In genomic region chr10:114801457-114802160, GRCm38 (mm10) we compare ENCODE assay signal across 7 mouse cellular contexts. TPM values are rescaled to one million over a fixed set of nuclear protein-coding genes. Genes with fewer than 3 reads are reported as not detected.
DNase-seq lines count a peak whose midpoint lies in the region; ATAC-seq lines count a peak whose summit lies in the region.

No protein-coding gene starts in this region.

- no peaks in the 10 kb centered on the region for H3K36me3 ChIP-seq in midbrain, embryonic 11.5 days (ENCODE audit: control insufficient read depth, insufficient read depth, low read length)

- H3K9ac ChIP-seq in midbrain, embryonic 11.5 days (ENCODE audit: low read length) = peak overlapping the region; percentile 60

- peak; percentile 91 for ATAC-seq in midbrain, embryonic 11.5 days (ENCODE audit: low FRiP score)

- peaks cover 7% of the 10 kb centered on the region for H3K4me1 ChIP-seq in midbrain, embryonic 11.5 days (ENCODE audit: control insufficient read depth, insufficient read depth, low read length)

- H3K4me3 ChIP-seq in midbrain, embryonic 11.5 days (ENCODE audit: low read depth, low read length) = peak overlapping the region; percentile 57

- H3K9me3 ChIP-seq in midbrain, embryonic 11.5 days (ENCODE audit: control insufficient read depth, low read length) = no peaks in the 10 kb centered on the region

- peaks cover 38% of the 10 kb centered on the region for H3K27me3 ChIP-seq in midbrain, embryonic 11.5 days (ENCODE audit: control insufficient read depth, insufficient read depth, low read length)

- H3K27ac ChIP-seq in midbrain, embryonic 11.5 days (ENCODE audit: low read depth, low read length) = no peak overlapping the region

- WGBS in midbrain, embryonic 11.5 days = under 1% methylated on average over 64 of the region's 66 CpGs

- peak; percentile 5 for DNase-seq in urinary bladder, postnatal 25 days (ENCODE audit: low spot score)
- no peak for DNase-seq in urinary bladder, postnatal 36 days (ENCODE audit: low spot score in 2 of 2)
- DNase-seq in embryo, embryonic 9.5 days (ENCODE audit: extremely low spot score) = peak; percentile 58
- DNase-seq in gastrocnemius, postnatal 4 days (ENCODE audit: low spot score in 2 of 2) = peak; percentile 29 to 46
- peak; percentile 17 for DNase-seq in layer of hippocampus, adult 9-11 months
- peak; percentile 96 for DNase-seq in midbrain, embryonic 11.5 days (ENCODE audit: low spot score, missing footprints)
- peak; percentile 46 for DNase-seq in testis, postnatal 10 days (ENCODE audit: low spot score)

- H3K4me2 ChIP-seq in midbrain, embryonic 11.5 days = peak overlapping the region; percentile 93

RNA-seq across cellular contexts. Expression of gene Trhde, which starts 0.5 kb away (rescaled TPM):
- total RNA-seq in gastrocnemius, postnatal 4 days (2021) = 1 to 10 TPM; 1.3 to 1.5 TPM
- 0.63 and 0.69 TPM in 2 replicates for polyA plus RNA-seq in midbrain, embryonic 11.5 days (2014; fragmentation: Nextera tagmentation; extraction: Ambion mirVana)

Comparison
In these comparisons a context has a peak if more than half of its experiments do, and no peak if none do; other contexts are left out.
1. DNase-seq: peak in urinary bladder, postnatal 25 days (single experiment), embryo, embryonic 9.5 days (single experiment), gastrocnemius, postnatal 4 days (2 of 2), layer of hippocampus, adult 9-11 months (single experiment), midbrain, embryonic 11.5 days (single experiment) and testis, postnatal 10 days (single experiment); none in urinary bladder, postnatal 36 days (0 of 2).